Mouse (Mus musculus) G1E-ER4 (cell line): ENCODE results near the gene Oscp1. TPM values are rescaled to one million over a fixed set of nuclear protein-coding genes. Genes with fewer than 3 reads are reported as not detected.

Experiments
- GATA1 ChIP-seq: IDR thresholded peaks from one replicate; pipeline ENCODE4 v1.8.0; 2012; ENCODE audit warnings: low read length, inconsistent platforms
- polyA plus RNA-seq: library from polyadenylated mRNA; stranded (reverse); fragments of >175 nt; gene quantifications from 2 replicates; pipeline ENCODE4 v1.2.3, GENCODE M21; 2012

Gene Oscp1
- polyA plus RNA-seq, 1 experiment = 0.13 TPM

DNA sequence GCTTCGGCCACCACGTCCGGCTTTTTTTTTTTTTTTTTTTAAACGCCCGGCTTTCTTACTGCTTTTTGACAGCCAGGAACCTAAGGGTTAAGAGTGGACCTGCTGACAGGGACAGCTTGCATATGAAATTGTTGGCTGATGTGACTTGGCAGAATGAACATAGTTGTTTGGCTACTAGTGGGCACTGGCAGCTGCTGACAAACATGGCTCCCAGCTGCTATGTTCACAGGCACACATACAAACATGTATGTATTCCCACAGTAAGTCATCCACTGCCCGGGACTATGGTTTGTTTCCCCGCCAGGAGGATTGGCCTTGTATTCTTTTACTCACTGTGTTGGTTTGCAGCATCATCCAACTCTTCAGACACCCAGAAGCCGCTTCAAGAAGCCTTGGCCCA lies 58.8 kb downstream of the Oscp1 start:
- no peak for TF ChIP-seq GATA1

DNA sequence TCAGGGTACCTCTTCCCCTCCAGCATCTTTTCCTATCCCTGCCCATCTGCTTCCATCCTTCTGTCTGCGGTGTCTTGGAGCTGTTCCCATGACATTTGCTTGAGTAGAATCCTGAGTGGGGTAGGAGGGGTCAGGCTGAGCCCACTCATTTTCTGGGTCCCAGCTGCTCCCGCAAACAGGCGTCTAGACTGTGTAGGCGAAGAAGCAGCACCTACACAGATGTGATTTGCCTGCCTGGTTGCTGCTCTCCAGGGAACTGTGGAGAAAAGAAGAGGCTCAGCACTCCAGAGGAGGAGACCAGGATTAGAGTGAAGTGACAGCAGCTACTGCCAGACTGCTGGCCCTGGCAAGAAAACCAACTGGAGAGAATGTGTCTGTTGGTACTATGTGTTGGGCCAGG lies 60.3 kb downstream of the Oscp1 start:
- no peak for TF ChIP-seq GATA1

DNA sequence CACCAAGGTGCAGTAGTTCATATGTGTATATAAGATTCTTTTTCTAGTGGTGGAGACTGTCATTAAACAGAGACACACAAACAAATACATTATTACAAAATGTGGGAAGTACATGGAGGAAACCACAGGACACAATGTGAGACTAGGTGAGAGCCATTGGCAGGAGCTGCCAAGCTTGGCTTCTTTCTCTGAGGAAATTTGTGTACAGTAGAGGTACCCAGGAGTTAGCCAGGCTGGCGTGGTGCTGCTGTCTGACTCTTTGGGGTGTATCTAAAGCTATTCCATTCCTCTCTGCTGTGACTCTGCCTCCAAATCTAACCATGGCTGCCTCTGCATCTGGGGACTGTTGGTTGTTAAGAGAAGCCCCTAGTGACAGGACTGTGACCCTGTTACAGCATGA lies 60.7 kb downstream of the Oscp1 start:
- no peak for TF ChIP-seq GATA1

DNA sequence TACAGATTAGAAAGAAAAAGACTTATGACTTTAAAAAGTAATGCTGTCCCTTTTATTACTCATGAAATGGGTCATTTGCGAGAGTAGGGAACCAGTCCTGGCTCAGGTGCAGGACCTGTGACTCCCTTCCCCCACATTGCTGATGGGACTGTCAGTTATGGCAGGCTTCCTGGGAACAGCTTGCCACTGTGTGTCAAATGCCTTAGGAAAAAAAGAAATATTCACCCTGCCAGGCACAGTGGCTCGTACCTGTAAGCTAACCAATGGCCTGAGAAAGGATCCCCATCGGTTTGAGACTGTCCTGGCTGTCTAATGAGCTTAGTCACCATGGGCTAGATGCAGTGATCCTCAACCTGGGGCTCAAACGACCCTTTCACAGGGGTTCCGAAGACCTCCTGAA lies 61.7 kb downstream of the Oscp1 start:
- TF ChIP-seq GATA1 = no peak

DNA sequence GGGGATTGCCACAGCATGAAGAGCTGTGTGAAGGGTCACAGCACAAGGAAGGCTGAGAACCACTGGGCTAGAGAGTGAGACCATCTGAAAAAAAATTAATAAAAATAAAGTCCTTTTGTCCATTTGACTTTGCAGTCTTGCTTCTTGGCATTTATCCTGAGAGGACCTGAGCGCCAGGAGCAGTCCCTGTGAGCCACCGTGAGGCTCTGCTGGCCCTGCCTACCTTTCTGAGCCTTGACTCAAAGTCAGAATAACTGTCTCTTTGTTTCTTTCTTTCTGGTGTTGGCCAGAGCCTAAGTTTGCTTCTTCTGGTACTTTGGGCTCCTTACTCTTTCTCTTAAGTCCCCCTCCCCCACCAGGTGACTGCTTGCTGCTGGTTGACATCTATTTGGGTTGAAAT lies 62.1 kb downstream of the Oscp1 start:
- no peak for TF ChIP-seq GATA1

DNA sequence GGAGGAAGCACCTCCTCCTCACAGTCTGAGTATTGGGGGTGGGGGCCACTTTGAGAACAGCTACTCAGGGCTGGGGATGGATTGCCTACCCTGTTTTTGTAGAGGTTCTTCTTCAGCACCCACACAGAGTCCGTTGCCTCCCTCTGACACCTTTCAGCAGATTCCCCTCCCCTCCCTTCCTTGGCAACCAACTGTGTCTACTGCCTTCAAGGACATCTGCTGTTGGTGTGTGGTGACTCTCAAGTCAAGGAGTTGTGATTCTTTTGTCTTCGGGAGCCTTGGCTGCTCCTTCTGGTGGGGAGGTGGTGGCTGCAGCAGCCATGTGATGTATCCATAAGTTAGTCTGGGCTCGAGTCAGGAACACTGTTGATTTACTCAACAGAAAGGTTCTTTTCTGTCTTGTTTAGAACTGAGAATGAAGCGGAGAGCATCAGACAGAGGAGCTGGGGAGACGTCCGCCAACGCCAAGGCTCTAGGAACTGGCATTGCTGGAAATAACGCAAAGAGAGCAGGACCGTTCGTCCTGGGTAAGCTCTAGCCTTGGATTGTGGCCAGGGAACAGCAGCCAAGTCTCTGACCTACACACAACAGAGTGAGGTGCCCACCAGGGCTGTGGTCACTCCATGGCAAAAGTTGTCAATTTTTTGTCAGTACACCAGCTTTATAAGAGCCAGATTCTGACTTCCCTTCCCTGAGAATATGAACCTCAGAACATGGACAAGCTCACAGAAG lies 65.1 kb downstream of the Oscp1 start:
- TF ChIP-seq GATA1 = no peak

DNA sequence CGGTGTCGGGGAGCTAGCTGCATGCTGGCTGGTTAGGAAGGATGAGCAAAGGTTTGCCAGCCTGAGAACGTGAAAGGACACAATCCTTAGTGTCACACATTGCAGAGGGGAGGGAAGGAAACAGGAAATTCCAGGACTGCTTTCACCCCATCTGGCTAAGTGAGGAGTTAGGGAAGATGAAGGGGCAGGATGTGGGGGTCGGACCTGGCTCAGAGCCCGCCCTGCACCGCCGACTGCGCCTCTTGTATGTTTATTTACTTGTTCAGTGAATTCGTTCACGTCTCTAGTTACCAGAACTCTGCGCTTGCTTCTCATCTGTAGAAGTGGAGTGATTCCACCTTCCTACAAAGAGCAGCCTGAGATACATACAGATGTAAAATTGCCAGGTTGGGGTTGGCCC lies 72.1 kb downstream of the Oscp1 start:
- no peak for TF ChIP-seq GATA1

DNA sequence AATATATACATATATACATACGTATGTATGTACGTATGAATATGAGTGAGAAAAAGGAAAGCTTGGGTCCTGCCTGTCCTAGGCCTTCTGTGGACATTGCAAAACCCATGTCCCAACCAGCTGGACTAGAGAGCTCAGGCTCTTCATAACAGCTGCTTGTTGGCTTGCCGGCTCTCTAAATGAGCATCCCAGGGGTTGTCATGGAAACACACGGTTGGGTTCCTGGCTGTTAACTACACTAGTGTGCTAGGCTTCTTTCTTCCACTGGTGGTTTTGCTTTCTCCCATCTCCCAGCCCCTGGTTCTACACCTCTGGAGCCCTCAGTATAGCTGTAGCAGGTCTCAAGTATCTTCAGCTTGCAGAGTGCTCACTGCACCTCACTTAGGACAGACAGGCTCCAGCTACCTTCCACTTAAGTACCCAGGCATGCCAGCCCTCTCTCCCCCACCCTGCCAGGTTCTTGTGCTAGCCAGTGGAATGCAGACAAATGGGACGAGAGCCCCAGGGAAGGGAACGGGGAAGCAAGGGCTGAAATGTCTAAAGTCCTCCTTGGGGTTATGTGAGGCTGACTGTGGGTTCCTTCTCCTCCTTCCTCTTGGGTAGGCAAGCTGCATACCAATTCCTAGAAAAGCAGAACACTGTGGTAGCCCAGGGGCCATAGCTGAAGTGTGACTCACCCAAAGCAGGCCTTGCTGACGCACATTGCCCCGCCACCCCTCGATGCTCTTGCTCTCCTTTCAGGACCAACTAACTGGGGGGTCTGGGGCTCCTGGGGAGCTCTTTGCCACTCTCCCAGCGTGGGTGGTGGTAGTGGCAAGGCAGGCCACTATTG lies 73.1 kb downstream of the Oscp1 start:
- no peak for TF ChIP-seq GATA1

DNA sequence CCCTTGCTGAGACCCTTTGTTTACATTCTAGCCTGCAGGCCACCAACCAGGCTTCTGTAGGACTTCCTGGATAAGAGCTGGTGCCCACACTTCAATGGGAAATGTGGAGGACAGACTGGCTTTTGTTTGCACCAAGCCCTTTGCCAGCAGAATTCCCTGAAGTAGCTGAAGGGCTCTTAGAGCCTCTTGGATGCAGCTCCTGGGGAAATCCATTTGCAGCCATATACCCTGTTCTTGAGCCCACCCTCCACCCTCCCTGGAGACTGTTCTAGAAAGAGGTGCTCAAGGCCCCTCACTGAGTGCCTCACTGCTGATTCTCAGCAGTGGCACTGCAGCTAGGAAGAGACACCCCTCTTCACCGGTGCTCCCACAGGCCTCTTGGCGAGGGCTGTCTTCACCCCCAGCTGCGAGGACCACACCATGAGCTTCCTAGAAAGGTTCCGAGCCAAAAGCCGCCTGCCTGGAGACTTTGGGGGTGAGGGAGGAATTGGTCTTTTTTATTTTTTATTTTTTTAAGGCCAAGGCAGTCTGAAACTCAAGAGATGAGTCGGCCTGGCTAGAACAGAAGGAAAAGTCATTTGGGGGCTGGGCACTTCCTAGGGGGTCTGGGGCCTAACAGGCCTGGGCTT lies 74.4 kb downstream of the Oscp1 start:
- TF ChIP-seq GATA1 = no peak

DNA sequence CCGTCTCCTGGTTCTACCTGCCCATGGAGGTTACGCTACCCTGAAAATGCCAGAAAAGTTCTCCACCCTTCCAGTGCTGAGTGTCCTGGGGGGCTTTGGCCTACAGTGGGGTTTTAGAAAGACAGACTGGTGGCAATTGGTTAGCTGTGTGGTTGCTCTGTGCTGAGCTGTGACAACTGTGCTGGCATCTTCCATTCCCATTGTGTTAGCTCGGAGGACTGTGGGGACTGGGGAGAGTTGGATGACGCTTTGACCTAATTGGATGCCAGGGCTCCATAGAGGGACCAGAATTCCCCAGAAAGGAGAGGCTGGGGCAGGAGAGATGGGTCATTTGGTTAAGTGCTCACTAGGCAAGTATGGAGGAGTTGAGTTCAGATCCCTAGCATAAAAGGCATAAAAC lies 75.9 kb downstream of the Oscp1 start:
- TF ChIP-seq GATA1 = no peak

DNA sequence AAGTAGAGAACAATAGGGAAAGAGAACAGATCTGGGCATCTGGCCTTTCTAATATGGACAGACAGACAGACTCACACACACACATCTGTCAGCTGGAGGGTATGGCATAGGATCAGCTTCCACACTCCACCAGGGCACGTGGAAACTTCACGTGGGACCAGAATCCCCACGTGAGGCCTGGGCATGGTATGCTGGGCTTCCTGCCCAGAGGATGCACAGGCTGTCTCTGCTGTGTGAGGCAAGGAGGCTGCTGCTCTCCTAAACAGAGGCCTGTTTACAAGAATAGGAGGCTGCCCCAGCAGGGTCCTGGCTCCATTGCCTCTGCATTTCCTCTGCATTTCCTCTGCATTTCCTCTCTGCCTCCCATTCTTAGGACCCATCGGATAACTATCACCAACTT lies 76.3 kb downstream of the Oscp1 start:
- TF ChIP-seq GATA1 = no peak

DNA sequence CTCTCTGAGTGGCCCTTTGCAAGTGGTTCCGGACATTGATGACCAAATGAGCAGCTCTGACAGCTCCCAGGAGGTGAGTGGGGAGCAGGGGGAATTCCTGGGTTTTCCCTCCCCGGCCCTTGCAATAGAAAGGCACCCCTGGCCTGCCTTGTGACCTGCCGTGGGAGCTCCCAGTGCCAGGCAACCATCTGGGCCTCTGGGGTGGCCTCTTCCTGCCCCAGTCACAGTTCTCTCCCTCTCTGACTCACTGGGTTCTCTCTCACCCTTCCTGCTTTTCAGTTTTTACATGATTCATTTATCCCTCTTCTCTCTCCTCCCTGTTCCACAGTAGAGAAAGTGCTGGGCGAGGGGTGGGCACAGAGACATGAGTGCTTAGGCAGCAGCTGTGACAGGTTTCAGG lies 79.4 kb downstream of the Oscp1 start:
- TF ChIP-seq GATA1 = no peak

DNA sequence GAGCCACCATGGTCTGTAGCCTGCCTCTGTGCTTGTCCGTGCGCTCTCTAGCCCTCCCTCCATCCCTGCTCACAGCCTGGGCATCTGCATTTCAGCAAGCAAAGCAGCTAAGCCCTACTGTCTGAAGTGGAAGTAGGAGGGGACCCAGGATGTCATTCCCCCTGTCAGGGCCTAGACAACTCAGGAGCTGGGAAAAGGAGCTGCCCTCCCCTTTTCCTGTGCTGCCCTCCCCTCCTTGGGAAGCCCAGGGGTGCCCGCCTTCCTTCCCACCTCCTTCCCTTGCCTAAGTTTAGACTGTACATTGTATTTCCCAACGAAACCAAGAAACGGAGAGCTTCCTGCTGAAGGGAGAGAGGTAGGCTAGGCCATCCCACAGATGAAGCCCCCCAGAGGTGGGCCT lies 82.7 kb downstream of the Oscp1 start:
- no peak for TF ChIP-seq GATA1

Other genes with a start within 250 kb of the Oscp1 start
- not detected in 2 replicates for gene Csf3r, start 34.0 kb upstream of the Oscp1 start, polyA plus RNA-seq
- gene Mrps15, start 11.6 kb upstream of the Oscp1 start, polyA plus RNA-seq = 227 and 296 TPM in 2 replicates
- 10.3 and 12.6 TPM in 2 replicates for gene Lsm10, start 38.1 kb downstream of the Oscp1 start, polyA plus RNA-seq
- gene Stk40, start 45.4 kb downstream of the Oscp1 start, polyA plus RNA-seq = 57.1 and 60.3 TPM in 2 replicates
- gene Eva1b, start 89.2 kb downstream of the Oscp1 start, polyA plus RNA-seq = 0.08 and 0.17 TPM in 2 replicates
- 0.30 and 0.32 TPM in 2 replicates for gene Sh3d21, start 104.9 kb downstream of the Oscp1 start, polyA plus RNA-seq
- 203 and 204 TPM in 2 replicates for gene Thrap3, start 144.2 kb downstream of the Oscp1 start, polyA plus RNA-seq
- gene Map7d1, start 197.8 kb downstream of the Oscp1 start, polyA plus RNA-seq = 87.6 and 112 TPM in 2 replicates
- 35.1 and 44.0 TPM in 2 replicates for gene Trappc3, start 203.8 kb downstream of the Oscp1 start, polyA plus RNA-seq
- gene Col8a2, start 228.2 kb downstream of the Oscp1 start, polyA plus RNA-seq = not detected in 2 replicates